Mouse (Mus musculus) liver, embryonic 18 days (tissue): ENCODE data around the gene 7420426K07Rik. TPM values are rescaled to one million over a fixed set of nuclear protein-coding genes. Genes with fewer than 3 reads are reported as not detected.

Experiments used
- polyA plus RNA-seq: library from polyadenylated mRNA; depleted of rRNA; stranded (reverse); fragments of >200 nt; gene quantifications from 2 replicates; pipeline ENCODE4 v1.2.3, GENCODE M21; 2012; rRNA removed

The 7420426K07Rik gene
- polyA plus RNA-seq, result not detected in 2 replicates

DNA sequence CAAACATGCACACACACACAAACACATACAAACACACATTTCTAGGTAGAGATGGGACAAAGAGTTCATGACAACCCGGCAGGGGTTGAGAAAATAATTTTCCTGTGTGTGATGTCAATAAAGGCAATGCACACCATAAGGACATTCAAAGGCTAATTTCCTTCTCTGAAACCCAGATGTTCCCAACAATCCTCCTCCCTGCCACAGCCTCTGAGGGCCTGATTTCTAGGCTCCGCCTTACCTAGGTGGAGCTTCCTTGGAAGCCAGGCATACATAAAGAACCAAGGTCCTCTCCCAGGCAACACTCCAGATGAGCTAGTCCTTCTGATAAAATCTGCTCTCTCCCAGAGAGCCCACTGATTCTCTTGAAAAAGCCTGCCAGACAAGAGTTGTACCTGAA is at the start of gene 7420426K07Rik:
Gene 7420426K07Rik (plus strand): TSS at position 301 of the 400 bp plus-strand sequence.

DNA sequence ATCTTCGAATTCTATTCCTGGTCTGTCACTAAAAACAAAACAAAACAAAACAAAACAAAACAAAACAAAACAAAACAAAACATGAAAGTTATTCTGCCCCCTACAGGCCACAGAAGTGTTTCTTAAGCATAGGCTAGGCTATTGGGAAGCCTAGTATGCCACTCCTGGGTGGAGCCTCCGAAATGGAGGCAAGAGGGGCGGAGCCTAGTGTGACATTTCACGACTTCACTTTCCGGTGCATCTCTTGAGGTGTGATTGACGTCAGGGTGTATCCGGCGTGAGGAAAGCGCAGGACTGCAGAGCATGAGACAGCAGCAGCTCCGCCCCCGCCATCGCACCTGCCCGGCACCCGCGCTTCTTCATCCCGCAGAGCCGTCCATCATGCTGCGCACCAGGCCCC is 46.7 kb upstream of the 7420426K07Rik start, which contains the start of gene Prr23a2:
Gene Prr23a2 (plus strand): TSS at position 285 of the 400 bp plus-strand sequence.

DNA sequence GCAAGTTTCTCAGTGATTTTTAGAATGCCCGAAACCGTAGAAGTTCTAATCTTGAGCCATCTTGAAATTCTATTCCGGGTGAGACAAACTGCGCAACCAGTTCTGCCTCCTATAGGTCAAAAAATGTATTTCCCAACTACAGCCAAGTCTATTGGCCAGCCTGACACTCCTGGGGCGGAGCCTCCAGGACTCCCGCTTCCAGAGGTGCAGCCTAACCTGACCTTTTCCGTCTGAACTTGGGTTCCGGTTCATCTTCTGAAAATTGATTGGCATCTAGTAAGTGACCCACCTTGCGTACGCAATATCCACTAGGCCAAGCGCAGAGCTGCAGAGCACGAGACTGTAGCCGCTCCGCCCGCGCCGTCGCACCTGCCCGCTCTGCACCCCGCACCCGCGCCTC is 38.3 kb upstream of the 7420426K07Rik start, which contains the start of gene Prr23a3:
Gene Prr23a3 (plus strand): TSS at position 197 of the 400 bp plus-strand sequence.

Other genes starting within 250 kb of the 7420426K07Rik start
- not detected in 2 replicates for gene Prr23a1, start 60.6 kb upstream of the 7420426K07Rik start, polyA plus RNA-seq
- not detected in 2 replicates for gene Prr23a2, start 46.6 kb upstream of the 7420426K07Rik start, polyA plus RNA-seq
- not detected in 2 replicates for gene Prr23a3, start 38.4 kb upstream of the 7420426K07Rik start, polyA plus RNA-seq
- gene Foxl2, start 52.2 kb downstream of the 7420426K07Rik start, polyA plus RNA-seq, result not detected in 2 replicates
- gene Faim, start 83.3 kb downstream of the 7420426K07Rik start, polyA plus RNA-seq, result 4.6 and 4.7 TPM in 2 replicates
- 0.04 and 0.05 TPM in 2 replicates for gene Gm1123, start 132.6 kb downstream of the 7420426K07Rik start, polyA plus RNA-seq
- gene Pik3cb, start 237.5 kb downstream of the 7420426K07Rik start, polyA plus RNA-seq, result 2.9 and 3.7 TPM in 2 replicates